Comparison of ENCODE assay signal across 15 mouse cellular contexts in genomic region chr7:44392341-44392740, GRCm38 (mm10). TPM values are rescaled to one million over a fixed set of nuclear protein-coding genes. Genes with fewer than 3 reads are reported as not detected.
DNase-seq lines count a peak whose midpoint lies in the region; ATAC-seq and TF ChIP-seq lines count a peak whose summit lies in the region.
"Had no signal": no experiment of that assay in that cellular context is flagged by ENCODE, and none has a peak within 500 bp of the region (broad histone marks: within the 10 kb centered on the region; RNA-seq: fewer than 3 reads in every experiment).

No protein-coding gene starts in this region.

- no peak overlapping the region for H3K9ac ChIP-seq in forebrain, embryonic 12.5 days
- H3K9ac ChIP-seq: forebrain, embryonic 13.5 days; forebrain, embryonic 15.5 days; forebrain, postnatal 0 days had no signal

- WGBS in cerebellum, adult 2 months: 85% methylated on average over 14 of the region's 14 CpGs
- 87% methylated on average over 14 of the region's 14 CpGs for WGBS in forebrain, embryonic 10.5 days
- 88% methylated on average over 14 of the region's 14 CpGs for WGBS in forebrain, embryonic 12.5 days

- TF ChIP-seq POLR2A in cerebellum, adult 2 months (IDR thresholded peaks at IDR 0.05; ENCODE audit: borderline replicate concordance, insufficient read depth, low read length): no peak

- H3K36me3 ChIP-seq in forebrain, embryonic 10.5 days (replicated peaks): no peaks in the 10 kb centered on the region
- no peaks in the 10 kb centered on the region for H3K36me3 ChIP-seq in forebrain, embryonic 12.5 days (replicated peaks)
- H3K36me3 ChIP-seq: forebrain, embryonic 15.5 days; G1E had no signal

- H3K4me1 ChIP-seq in cerebellum, adult 2 months (ENCODE audit: control insufficient read depth, insufficient read depth, low read length): peaks cover 40% of the 10 kb centered on the region
- no peaks in the 10 kb centered on the region for H3K4me1 ChIP-seq in forebrain, embryonic 10.5 days
- no peaks in the 10 kb centered on the region for H3K4me1 ChIP-seq in forebrain, embryonic 12.5 days
- H3K4me1 ChIP-seq: forebrain, embryonic 13.5 days; forebrain, embryonic 15.5 days had no signal

- DNase-seq in cerebellum, adult 2 months: no peak
- no peak for DNase-seq in cerebellum, adult 11-12 months
- DNase-seq in cerebellum, postnatal 14 days: peak; percentile 27 to 31
- no peak for DNase-seq in forebrain, embryonic 10.5 days (ENCODE audit: extremely low spot score, low spot score)
- DNase-seq: adrenal gland, adult 8-10 months; B cell, adult 2 months; forebrain, postnatal 0 days had no signal

- peak overlapping the region; percentile 91 for H3K27ac ChIP-seq in cerebellum, adult 2 months (ENCODE audit: insufficient read depth, low read length)
- H3K27ac ChIP-seq in forebrain, embryonic 10.5 days: 0 out of 2 replicates have a peak overlapping the region, but pooled peaks have one; percentile 5
- H3K27ac ChIP-seq in forebrain, embryonic 12.5 days: no peak overlapping the region
- H3K27ac ChIP-seq: forebrain, embryonic 13.5 days; forebrain, embryonic 15.5 days had no signal

- no peak overlapping the region for H3K4me2 ChIP-seq in forebrain, embryonic 12.5 days
- H3K4me2 ChIP-seq: forebrain, embryonic 13.5 days; forebrain, embryonic 15.5 days had no signal

- ATAC-seq in cerebellum, adult (ENCODE audit: insufficient number of reproducible peaks, low FRiP score, low TSS enrichment): no peak
- ATAC-seq in forebrain, embryonic 12.5 days (ENCODE audit: low FRiP score): no peak
- ATAC-seq: activated CD4-positive, CD25-positive, alpha-beta regulatory T cell, adult 4 months; CD4-positive, CD25-positive, alpha-beta regulatory T cell, adult 4 months; forebrain, embryonic 13.5 days; forebrain, embryonic 15.5 days; forebrain, postnatal 0 days; Patski had no signal

- H3K9me3 ChIP-seq in forebrain, embryonic 10.5 days: no peaks in the 10 kb centered on the region
- H3K9me3 ChIP-seq in forebrain, embryonic 12.5 days: no peaks in the 10 kb centered on the region
- H3K9me3 ChIP-seq: forebrain, embryonic 13.5 days; forebrain, embryonic 15.5 days; G1E had no signal

- H3K27me3 ChIP-seq in cerebellum, adult 2 months (ENCODE audit: control insufficient read depth, insufficient read depth, low read length): no peaks in the 10 kb centered on the region
- no peaks in the 10 kb centered on the region; the same call in 1 of the 2 replicates for H3K27me3 ChIP-seq in forebrain, embryonic 10.5 days (ENCODE audit: poor library complexity, severe bottlenecking)
- peaks cover 32% of the 10 kb centered on the region; the same call in 1 of the 2 replicates for H3K27me3 ChIP-seq in forebrain, embryonic 12.5 days
- H3K27me3 ChIP-seq: forebrain, embryonic 15.5 days had no signal

- TF ChIP-seq CTCF in cerebellum, adult 2 months (IDR thresholded peaks at IDR 0.05; ENCODE audit: borderline replicate concordance, insufficient read depth, low read depth, low read length): no peak

- H3K4me3 ChIP-seq in cerebellum, adult 2 months (replicated peaks; ENCODE audit: insufficient read depth, low read depth, low read length): no peak overlapping the region
- no peak overlapping the region for H3K4me3 ChIP-seq in forebrain, embryonic 10.5 days
- no peak overlapping the region for H3K4me3 ChIP-seq in forebrain, embryonic 12.5 days (replicated peaks)
- H3K4me3 ChIP-seq: forebrain, embryonic 13.5 days; forebrain, embryonic 15.5 days had no signal

RNA-seq across cellular contexts. Expression of gene 1700008O03Rik, which starts 6.7 kb away (rescaled TPM):
- 3.1 and 3.8 TPM in 2 replicates for polyA plus RNA-seq in cerebellum, adult 2 months (2012; rRNA removed)
- 1.6 and 2.1 TPM in 2 replicates for polyA plus RNA-seq in forebrain, embryonic 10.5 days (2016; fragmentation: Nextera tagmentation; extraction: Ambion mirVana)
- 0.86 and 1.5 TPM in 2 replicates for polyA plus RNA-seq in forebrain, embryonic 12.5 days (2016; fragmentation: Nextera tagmentation; extraction: Ambion mirVana)
- polyA plus RNA-seq: CD4-positive, CD25-positive, alpha-beta regulatory T cell, adult 4 months had no signal

RNA-seq across cellular contexts. Expression of gene Syt3, which starts 8.4 kb away (rescaled TPM):
- 125 and 130 TPM in 2 replicates for polyA plus RNA-seq in cerebellum, adult 2 months (2012; rRNA removed)
- polyA plus RNA-seq in forebrain, embryonic 10.5 days (2016; fragmentation: Nextera tagmentation; extraction: Ambion mirVana): 3.2 and 4.1 TPM in 2 replicates
- polyA plus RNA-seq in forebrain, embryonic 12.5 days (2016; fragmentation: Nextera tagmentation; extraction: Ambion mirVana): 5.5 and 6.6 TPM in 2 replicates
- polyA plus RNA-seq: activated CD4-positive, CD25-positive, alpha-beta regulatory T cell, adult 4 months; CD4-positive, CD25-positive, alpha-beta regulatory T cell, adult 4 months had no signal

RNA-seq across cellular contexts. Expression of gene Lrrc4b, which starts 36.5 kb away (rescaled TPM):
- 190 and 214 TPM in 2 replicates for polyA plus RNA-seq in cerebellum, adult 2 months (2012; rRNA removed)
- 1.8 and 2.1 TPM in 2 replicates for polyA plus RNA-seq in forebrain, embryonic 10.5 days (2016; fragmentation: Nextera tagmentation; extraction: Ambion mirVana)
- 10.6 and 12.0 TPM in 2 replicates for polyA plus RNA-seq in forebrain, embryonic 12.5 days (2016; fragmentation: Nextera tagmentation; extraction: Ambion mirVana)
- polyA plus RNA-seq: activated CD4-positive, CD25-positive, alpha-beta regulatory T cell, adult 4 months; CD4-positive, CD25-positive, alpha-beta regulatory T cell, adult 4 months; G1E had no signal

Comparison
In these comparisons a context has a peak if more than half of its experiments do, and no peak if none do; other contexts are left out.
1. DNase-seq: peak in cerebellum, postnatal 14 days (2 of 2); none in cerebellum, adult 2 months (0 of 2), cerebellum, adult 11-12 months (single experiment) and forebrain, embryonic 10.5 days (single experiment).
2. RNA of gene Syt3, which starts 8.4 kb away (polyA plus RNA-seq): 125 to 130 TPM in cerebellum, adult 2 months; 5.5 to 6.6 TPM in forebrain, embryonic 12.5 days and 3.2 to 4.1 TPM in forebrain, embryonic 10.5 days; every median in the first group is over 10 times any median in the second.
3. RNA of gene Lrrc4b, which starts 36.5 kb away (polyA plus RNA-seq): 190 to 214 TPM in cerebellum, adult 2 months; 10.6 to 12.0 TPM in forebrain, embryonic 12.5 days and 1.8 to 2.1 TPM in forebrain, embryonic 10.5 days; every median in the first group is over 10 times any median in the second.